ENCODE assay signal across 17 mouse cellular contexts in genomic region chr11:61025594-61025993, GRCm38 (mm10). TPM values are rescaled to one million over a fixed set of nuclear protein-coding genes. Genes with fewer than 3 reads are reported as not detected.
DNase-seq lines count a peak whose midpoint lies in the region; ATAC-seq lines count a peak whose summit lies in the region.
"Had no signal": no experiment of that assay in that cellular context is flagged by ENCODE, and none has a peak within 500 bp of the region (broad histone marks: within the 10 kb centered on the region; RNA-seq: fewer than 3 reads in every experiment).

No protein-coding gene starts in this region.

- intact Hi-C loops in heart, postnatal 10 days (cut with DNase I) = no loop called here

- peaks cover 32% of the 10 kb centered on the region for H3K27me3 ChIP-seq in midbrain, embryonic 16.5 days (ENCODE audit: control insufficient read depth, insufficient read depth, low read depth, low read length)
- peaks cover 46% of the 10 kb centered on the region for H3K27me3 ChIP-seq in midbrain, embryonic 13.5 days
- H3K27me3 ChIP-seq in neural tube, embryonic 15.5 days (replicated peaks) = peaks cover 42% of the 10 kb centered on the region

- no peaks in the 10 kb centered on the region for H3K36me3 ChIP-seq in midbrain, embryonic 16.5 days (ENCODE audit: control insufficient read depth, insufficient read depth, low read length)
- no peaks in the 10 kb centered on the region for H3K36me3 ChIP-seq in midbrain, embryonic 13.5 days
- no peaks in the 10 kb centered on the region for H3K36me3 ChIP-seq in neural tube, embryonic 15.5 days
- H3K36me3 ChIP-seq: embryonic facial prominence, embryonic 13.5 days; forebrain, embryonic 12.5 days; liver, embryonic 12.5 days had no signal

- DNase-seq in cerebellum, adult 11-12 months = peak; percentile 54
- no peak for DNase-seq in cerebellum, postnatal 4 days (ENCODE audit: low spot score in 2 of 2)
- DNase-seq in heart, postnatal 10 days = peak; percentile 36 to 66
- no peak for DNase-seq in layer of hippocampus, postnatal 36 days
- no peak for DNase-seq in MN1 (ENCODE audit: low spot score)
- DNase-seq: adrenal gland, postnatal 10 days; gastrocnemius, postnatal 25 days; kidney, adult 2 months; right cerebral cortex, postnatal 14 days had no signal

- no peak overlapping the region for H3K4me3 ChIP-seq in midbrain, embryonic 16.5 days (ENCODE audit: low read depth, low read length)
- H3K4me3 ChIP-seq in midbrain, embryonic 13.5 days (replicated peaks) = no peak overlapping the region
- H3K4me3 ChIP-seq in neural tube, embryonic 15.5 days (replicated peaks) = no peak overlapping the region
- H3K4me3 ChIP-seq: embryonic facial prominence, embryonic 13.5 days; forebrain, embryonic 12.5 days; liver, embryonic 12.5 days had no signal

- H3K4me1 ChIP-seq in midbrain, embryonic 16.5 days (ENCODE audit: control insufficient read depth, insufficient read depth, low read length) = peaks cover 15% of the 10 kb centered on the region; the same call in 1 of the 2 replicates
- peaks cover 44% of the 10 kb centered on the region for H3K4me1 ChIP-seq in midbrain, embryonic 13.5 days (replicated peaks)
- peaks cover 56% of the 10 kb centered on the region for H3K4me1 ChIP-seq in neural tube, embryonic 15.5 days

- 70% methylated on average over 7 of the region's 7 CpGs for WGBS in midbrain, embryonic 16.5 days
- 75% methylated on average over 7 of the region's 7 CpGs for WGBS in midbrain, embryonic 13.5 days
- 64% methylated on average over 7 of the region's 7 CpGs for WGBS in neural tube, embryonic 15.5 days

- ATAC-seq in midbrain, embryonic 16.5 days = no peak
- no peak for ATAC-seq in midbrain, embryonic 13.5 days
- no peak for ATAC-seq in neural tube, embryonic 15.5 days (ENCODE audit: low FRiP score)
- ATAC-seq: liver, embryonic 12.5 days; lung, postnatal 0 days had no signal

- H3K27ac ChIP-seq in midbrain, embryonic 16.5 days (ENCODE audit: low read length) = no peak overlapping the region
- no peak overlapping the region for H3K27ac ChIP-seq in midbrain, embryonic 13.5 days
- no peak overlapping the region for H3K27ac ChIP-seq in neural tube, embryonic 15.5 days (replicated peaks)
- H3K27ac ChIP-seq: embryonic facial prominence, embryonic 13.5 days; forebrain, embryonic 12.5 days; liver, embryonic 12.5 days had no signal

- H3K4me2 ChIP-seq in midbrain, embryonic 16.5 days (ENCODE audit: low read length) = no peak overlapping the region
- no peak overlapping the region for H3K4me2 ChIP-seq in midbrain, embryonic 13.5 days (replicated peaks)
- H3K4me2 ChIP-seq in neural tube, embryonic 15.5 days = peak overlapping the region; percentile 11; the same call in 1 of the 2 replicates
- H3K4me2 ChIP-seq: embryonic facial prominence, embryonic 13.5 days; forebrain, embryonic 12.5 days; liver, embryonic 12.5 days; midbrain, embryonic 11.5 days had no signal

- no peaks in the 10 kb centered on the region for H3K9me3 ChIP-seq in midbrain, embryonic 16.5 days (replicated peaks; ENCODE audit: control insufficient read depth, low read length, poor library complexity, severe bottlenecking)
- H3K9me3 ChIP-seq in midbrain, embryonic 13.5 days = no peaks in the 10 kb centered on the region
- H3K9me3 ChIP-seq in neural tube, embryonic 15.5 days (replicated peaks) = no peaks in the 10 kb centered on the region
- H3K9me3 ChIP-seq: embryonic facial prominence, embryonic 13.5 days; forebrain, embryonic 12.5 days; liver, embryonic 12.5 days had no signal

- 0 out of 2 replicates have a peak overlapping the region, but pooled peaks have one; percentile 11 for H3K9ac ChIP-seq in midbrain, embryonic 16.5 days (ENCODE audit: low read depth, low read length)
- no peak overlapping the region for H3K9ac ChIP-seq in midbrain, embryonic 13.5 days (replicated peaks)
- no peak overlapping the region for H3K9ac ChIP-seq in neural tube, embryonic 15.5 days (replicated peaks)
- H3K9ac ChIP-seq: embryonic facial prominence, embryonic 13.5 days; forebrain, embryonic 12.5 days; liver, embryonic 12.5 days had no signal

RNA-seq across cellular contexts. Expression of gene Kcnj12, which starts 3.2 kb away (rescaled TPM):
- polyA plus RNA-seq in midbrain, embryonic 16.5 days (2015; fragmentation: Nextera tagmentation; extraction: Ambion mirVana) = 3.8 TPM in 2 replicates
- polyA plus RNA-seq in midbrain, embryonic 13.5 days (2015; fragmentation: Nextera tagmentation; extraction: Ambion mirVana) = 0.64 and 1.4 TPM in 2 replicates
- total RNA-seq in heart, postnatal 10 days (2021) = 10 to 100 TPM; 20.6 to 24.7 TPM
- 3.2 and 3.8 TPM in 2 replicates for polyA plus RNA-seq in neural tube, embryonic 15.5 days (2015; fragmentation: Nextera tagmentation; extraction: Ambion mirVana)
- 1 to 10 TPM; 6.0 to 6.9 TPM for total RNA-seq in layer of hippocampus, postnatal 36 days (2021)

Comparison
In these comparisons a context has a peak if more than half of its experiments do, and no peak if none do; other contexts are left out.
1. DNase-seq: peak in cerebellum, adult 11-12 months (single experiment) and heart, postnatal 10 days (2 of 2); none in cerebellum, postnatal 4 days (0 of 2), layer of hippocampus, postnatal 36 days (0 of 2) and MN1 (single experiment).